Mouse (Mus musculus) embryonic fibroblast, embryonic 13.5 days (primary cell): ENCODE measurements at regions not wholly inside any gene's neighbourhood (a gene's known extent, or its start where the extent isn't known, plus 50 kb on each side); places are given as distances from the start of the nearest gene placed in this dataset.

Experiments
- CTCF ChIP-seq: IDR thresholded peaks from 2 replicates; pipeline ENCODE4 v1.5.1; 2011; ENCODE audit warnings: mild to moderate bottlenecking, control low read depth, low read length, moderate library complexity, borderline replicate concordance; ENCODE audit not compliant: insufficient read depth
- POLR2A ChIP-seq: IDR thresholded peaks from 2 replicates; pipeline ENCODE4 v1.6.1; 2011; ENCODE audit warnings: low read depth, mild to moderate bottlenecking, control low read depth, low read length, moderate library complexity

DNA sequence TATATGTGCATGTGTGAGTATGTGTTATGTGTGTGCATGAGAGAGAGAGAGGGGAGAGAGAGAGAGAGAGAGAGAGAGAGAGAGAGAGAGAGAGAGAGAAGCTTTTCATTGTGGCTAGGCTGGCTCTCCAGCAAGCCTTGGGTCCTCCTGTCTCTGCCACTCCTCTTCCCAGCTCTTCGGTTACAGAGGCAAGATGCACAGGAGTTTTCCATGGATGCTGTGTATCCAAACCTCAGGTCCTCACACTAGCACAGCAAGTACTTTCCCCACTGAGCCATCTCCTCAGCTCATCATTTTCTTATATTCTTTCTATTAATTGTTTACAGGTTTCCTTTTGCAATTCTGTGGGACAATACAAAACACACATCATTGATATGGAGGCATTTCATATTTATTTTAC, 152.8 kb upstream of the S100g start:
- no peak for TF ChIP-seq CTCF
- no peak for TF ChIP-seq POLR2A
